Mouse (Mus musculus) G1E (cell line): Measurements from ENCODE around the gene Vps37c. TPM values are rescaled to one million over a fixed set of nuclear protein-coding genes. Genes with fewer than 3 reads are reported as not detected.
A peak's percentile ranks its signal among the peaks of the same experiment; 100 is the strongest.

Source experiments
- ATAC-seq: 2 replicates; pipeline ENCODE4 v1.8.0; 2016; ENCODE audit warnings: mild to moderate bottlenecking; ENCODE audit not compliant: insufficient number of reproducible peaks, poor library complexity, low FRiP score, severe bottlenecking; ENCODE audit errors: extremely low read depth
- DNase-seq: peaks from one replicate; pipeline ENCODE4 v3.0.0; 2012; ENCODE audit warnings: low spot score
- H3K27me3 ChIP-seq: 2 replicates; pipeline ENCODE4 v1.6.1; 2012; ENCODE audit warnings: mild to moderate bottlenecking, low read length, inconsistent platforms; ENCODE audit not compliant: insufficient read depth
- H3K36me3 ChIP-seq: replicated peaks from 2 replicates; pipeline ENCODE3; 2012; ENCODE audit warnings: mild to moderate bottlenecking, inconsistent platforms
- H3K4me1 ChIP-seq: 2 replicates; pipeline ENCODE4 v1.6.1; 2012; ENCODE audit warnings: low read depth, low read length, inconsistent platforms, mixed read lengths; ENCODE audit not compliant: insufficient read depth
- H3K4me3 ChIP-seq: 2 replicates; pipeline ENCODE4 v1.5.1; 2012; ENCODE audit warnings: low read depth, mild to moderate bottlenecking, inconsistent platforms, low read length, moderate library complexity, mixed read lengths
- H3K9me3 ChIP-seq: replicated peaks from 2 replicates; pipeline ENCODE4 v1.6.1; 2012; ENCODE audit warnings: inconsistent platforms
- CTCF ChIP-seq: IDR thresholded peaks from 2 replicates; pipeline ENCODE4 v1.5.1; 2012; ENCODE audit warnings: low read depth, low read length, inconsistent platforms, mixed read lengths
- GATA1 ChIP-seq: IDR thresholded peaks from 2 replicates; pipeline ENCODE4 v1.6.1; 2012; ENCODE audit warnings: borderline replicate concordance, low read length, inconsistent platforms, mixed read lengths
- GATA2 ChIP-seq: IDR thresholded peaks from 2 replicates; pipeline ENCODE4 v1.6.1; 2012; ENCODE audit warnings: low read depth, low read length, inconsistent platforms, borderline replicate concordance
- POLR2AphosphoS5 ChIP-seq: IDR thresholded peaks from 2 replicates; pipeline ENCODE4 v1.6.1; 2012; ENCODE audit warnings: low read depth, low read length, inconsistent platforms; ENCODE audit not compliant: insufficient replicate concordance
- TAL1 ChIP-seq: conservative IDR thresholded peaks from 2 replicates; pipeline ENCODE4 v1.6.1; 2012; ENCODE audit warnings: low read depth, low read length, inconsistent platforms, mixed read lengths
- polyA plus RNA-seq: library from polyadenylated mRNA; stranded (reverse); fragments of >175 nt; gene quantifications from 2 replicates; pipeline ENCODE4 v1.2.3, GENCODE M21; 2012
- total RNA-seq, 2 experiments: library from RNA; stranded (forward) in 1 of 2; stranded (reverse) in 1 of 2; fragments of 200-1000 nt in 1 of 2; fragments of >200 nt in 1 of 2; fragmentation: Nextera tagmentation in 1 of 2; gene quantifications; 2 replicates each; pipeline ENCODE4 v1.2.3; 2014 to 2017

The Vps37c gene
- total and polyA plus RNA-seq, 3 experiments = 5.2 to 34.9 (median 16.3) TPM

DNA sequence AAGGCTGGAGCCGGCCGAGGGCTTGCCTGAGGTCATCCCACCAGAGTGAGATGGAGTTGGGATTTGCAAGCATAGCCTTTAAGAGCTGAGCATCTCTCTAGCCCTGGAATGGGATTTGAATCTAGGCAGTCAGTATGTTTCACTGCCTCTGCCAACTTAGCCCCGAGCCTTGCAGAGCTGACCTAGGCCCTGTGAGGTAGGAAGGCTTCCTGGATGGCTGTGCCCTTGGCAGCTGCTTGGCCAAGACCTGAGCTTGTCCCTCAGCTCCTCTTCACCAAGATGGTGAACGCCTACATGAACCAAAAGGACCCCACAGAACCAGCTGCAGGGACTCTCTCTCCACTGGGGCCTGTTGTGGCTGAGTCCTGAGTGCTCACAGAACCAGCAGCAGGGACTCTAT lies 22.2 kb downstream of the Vps37c start:
- DNase-seq = no peak
- H3K9me3 ChIP-seq = no peaks in the 10 kb centered on the region
- TF ChIP-seq GATA1 (no peak), POLR2AphosphoS5 (no peak), GATA2 (no peak), TAL1 (no peak), CTCF (no peak)
- no peak overlapping the region for H3K4me3 ChIP-seq
- peaks cover 94% of the 10 kb centered on the region for H3K36me3 ChIP-seq
- no peaks in the 10 kb centered on the region; the same call in 1 of the 2 replicates for H3K27me3 ChIP-seq
- H3K4me1 ChIP-seq = peaks cover 26% of the 10 kb centered on the region
- ATAC-seq = no peak

DNA sequence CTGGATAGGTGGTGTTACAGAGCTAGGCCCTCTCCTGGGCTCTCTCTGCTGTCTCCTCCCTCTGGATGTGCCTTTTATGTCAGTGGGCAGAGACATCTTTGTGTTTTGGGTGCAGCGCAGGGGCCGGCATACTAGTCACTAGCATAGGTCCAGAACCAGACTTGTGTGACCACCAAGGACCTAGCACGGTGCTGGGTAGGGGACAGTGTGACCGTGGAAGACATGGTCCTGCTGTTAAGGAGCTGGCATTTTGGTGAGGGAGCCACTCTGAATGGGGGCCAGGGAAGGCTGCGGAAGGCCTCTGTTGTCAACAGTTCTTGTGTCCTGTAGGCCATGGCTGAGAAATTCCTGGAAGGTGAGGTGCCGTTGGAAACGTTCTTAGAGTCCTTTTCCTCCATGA lies 23.7 kb downstream of the Vps37c start:
- Histone ChIP-seq H3K9me3 (no peaks in the 10 kb centered on the region), H3K36me3 (peaks cover 79% of the 10 kb centered on the region), H3K4me3 (no peak overlapping the region), H3K27me3 (no peaks in the 10 kb centered on the region; the same call in 1 of the 2 replicates), H3K4me1 (peaks cover 30% of the 10 kb centered on the region)
- TF ChIP-seq GATA2 = no peak
- no peak for TF ChIP-seq TAL1
- no peak for TF ChIP-seq POLR2AphosphoS5
- no peak for TF ChIP-seq GATA1
- TF ChIP-seq CTCF = no peak
- DNase-seq (no peak), ATAC-seq (no peak)

DNA sequence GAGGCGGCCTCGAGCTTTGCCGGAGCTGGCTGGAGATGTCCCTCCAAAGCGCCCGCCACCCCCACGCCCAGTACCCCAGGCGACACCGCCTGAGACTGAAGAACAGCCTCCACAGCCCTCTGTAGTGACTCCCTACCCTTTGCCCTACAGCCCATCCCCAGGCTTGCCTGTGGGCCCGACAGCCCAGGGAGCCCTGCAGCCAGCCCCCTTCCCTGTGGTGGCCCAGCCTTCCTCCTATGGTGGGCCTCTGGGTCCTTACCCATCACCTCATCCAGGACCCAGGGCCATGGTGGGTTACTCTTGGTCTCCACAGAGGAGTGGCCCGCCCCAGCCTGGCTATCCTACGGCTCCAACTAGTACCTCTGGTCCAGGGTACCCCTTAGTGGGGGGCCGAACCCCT lies 24.1 kb downstream of the Vps37c start:
- ATAC-seq (no peak), DNase-seq (no peak)
- no peaks in the 10 kb centered on the region for H3K9me3 ChIP-seq
- peaks cover 25% of the 10 kb centered on the region for H3K4me1 ChIP-seq
- H3K4me3 ChIP-seq = no peak overlapping the region
- no peak for TF ChIP-seq CTCF
- no peak for TF ChIP-seq TAL1
- no peak for TF ChIP-seq GATA1
- TF ChIP-seq GATA2 = no peak
- peaks cover 75% of the 10 kb centered on the region for H3K36me3 ChIP-seq
- H3K27me3 ChIP-seq = no peaks in the 10 kb centered on the region

DNA sequence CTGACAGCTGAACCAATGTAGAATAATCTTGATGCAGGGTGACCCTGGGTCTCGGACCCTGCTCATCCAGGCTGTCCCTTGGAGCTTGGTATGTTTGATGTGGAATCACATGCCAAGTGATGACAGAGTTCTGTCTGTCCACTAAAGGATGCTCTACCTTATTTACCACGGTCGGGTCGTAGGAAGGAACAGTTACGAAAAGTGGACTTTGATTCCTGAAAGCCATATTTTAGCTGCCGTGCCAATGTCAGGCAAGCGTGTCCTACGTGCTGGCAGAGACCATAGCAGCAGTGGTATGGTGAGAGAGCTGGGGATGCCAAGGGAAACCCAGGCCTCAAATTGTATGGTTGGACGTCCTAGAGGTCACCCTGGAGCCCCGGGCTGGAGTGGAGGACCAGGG lies 25.0 kb downstream of the Vps37c start:
- peaks cover 66% of the 10 kb centered on the region for H3K36me3 ChIP-seq

DNA sequence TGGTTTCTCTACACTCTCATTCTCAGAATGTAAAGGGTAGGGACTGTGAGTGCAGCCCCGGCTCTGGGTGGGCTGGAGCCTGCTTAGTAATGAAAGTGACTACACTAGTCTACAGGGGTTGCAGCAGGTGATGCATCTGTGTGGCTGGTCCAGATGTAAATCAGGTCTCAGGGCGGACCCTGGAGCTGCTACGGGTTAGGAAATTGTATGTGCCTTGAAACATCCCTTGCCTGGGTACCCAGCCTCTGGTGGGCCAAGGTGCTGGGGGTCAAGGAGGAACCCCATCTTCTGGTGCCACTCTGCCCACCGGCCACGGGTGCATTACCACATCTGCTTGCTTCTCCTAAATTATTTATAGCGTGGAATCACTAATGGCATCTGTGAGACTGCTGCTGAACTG lies 25.6 kb downstream of the Vps37c start:
- Histone ChIP-seq H3K9me3 (no peaks in the 10 kb centered on the region), H3K4me3 (no peak overlapping the region), H3K36me3 (peaks cover 59% of the 10 kb centered on the region), H3K4me1 (peaks cover 16% of the 10 kb centered on the region), H3K27me3 (peaks cover 5% of the 10 kb centered on the region; the same call in 1 of the 2 replicates)
- TF ChIP-seq GATA1 (no peak), POLR2AphosphoS5 (no peak), GATA2 (no peak), TAL1 (no peak), CTCF (no peak)
- no peak for ATAC-seq
- DNase-seq = no peak

More for the DNA sequence above, 25.0 kb downstream of the Vps37c start:
- DNase-seq = no peak
- ATAC-seq = no peak
- H3K4me1 ChIP-seq = peaks cover 22% of the 10 kb centered on the region
- peaks cover 5% of the 10 kb centered on the region; the same call in 1 of the 2 replicates for H3K27me3 ChIP-seq
- TF ChIP-seq POLR2AphosphoS5 = no peak
- TF ChIP-seq GATA2 = no peak
- TF ChIP-seq GATA1 = no peak
- TF ChIP-seq CTCF = no peak
- no peak for TF ChIP-seq TAL1
- H3K9me3 ChIP-seq = no peaks in the 10 kb centered on the region
- H3K4me3 ChIP-seq = no peak overlapping the region

DNA sequence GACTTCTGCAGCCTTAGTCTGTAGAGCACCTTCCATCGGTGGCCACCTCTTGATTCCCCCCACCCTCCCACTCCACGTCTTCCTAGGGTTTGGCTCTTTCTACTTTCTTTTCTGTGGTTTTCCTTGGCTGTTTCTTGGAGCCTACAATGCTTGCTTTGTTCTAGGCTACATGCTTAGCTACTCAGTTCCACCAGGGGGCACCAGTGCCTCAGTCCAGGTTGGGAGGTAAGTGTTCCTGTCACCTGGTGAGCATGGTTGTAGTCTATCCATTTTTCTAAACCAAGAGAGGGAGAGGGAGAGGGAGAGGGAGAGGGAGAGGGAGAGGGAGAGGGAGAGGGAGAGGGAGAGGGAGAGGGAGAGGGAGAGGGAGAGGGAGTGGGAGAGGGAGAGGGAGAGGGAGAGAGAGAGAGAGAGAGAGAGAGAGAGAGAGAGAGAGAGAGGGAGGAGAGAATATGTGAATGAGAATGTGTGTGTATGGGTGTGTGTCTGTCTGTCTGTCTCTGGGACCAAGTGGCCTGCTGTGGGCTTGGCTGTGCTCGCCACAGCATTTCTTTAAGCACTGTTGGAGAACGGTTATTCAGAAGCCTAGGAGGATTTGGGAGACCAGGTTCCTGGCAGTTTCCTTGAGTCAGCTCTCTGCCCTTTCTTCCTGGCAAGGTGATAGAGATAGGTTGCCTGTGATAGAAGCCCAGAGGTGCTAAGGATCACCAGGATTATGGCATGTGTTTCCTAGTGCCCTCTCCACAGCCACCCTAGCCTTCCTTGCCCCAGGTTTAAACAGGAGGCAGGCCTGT lies 26.3 kb downstream of the Vps37c start:
- H3K4me1 ChIP-seq = peaks cover 9% of the 10 kb centered on the region
- H3K9me3 ChIP-seq = no peaks in the 10 kb centered on the region
- peaks cover 52% of the 10 kb centered on the region for H3K36me3 ChIP-seq
- TF ChIP-seq CTCF (peak; percentile 50; the same call in 1 of the 2 replicates), TAL1 (no peak), POLR2AphosphoS5 (no peak)
- no peak overlapping the region for H3K4me3 ChIP-seq
- DNase-seq (peak; percentile 50), ATAC-seq (no peak)
- peaks cover 7% of the 10 kb centered on the region for H3K27me3 ChIP-seq
